Mouse (Mus musculus) 3T3-L1 (cell line): ENCODE results near the gene Arid1b.

ENCODE experiments used
- DNase-seq: peaks from one replicate; pipeline ENCODE4 v3.0.0-alpha.2; 2015; ENCODE audit warnings: low read depth, low spot score

Arid1b gene

GRCm38 (mm10) chr17:4993840-4994503, at the start of gene Arid1b:
Gene Arid1b (plus strand): TSS chr17:4994332.
- DNase-seq = peak; percentile 72

DNA sequence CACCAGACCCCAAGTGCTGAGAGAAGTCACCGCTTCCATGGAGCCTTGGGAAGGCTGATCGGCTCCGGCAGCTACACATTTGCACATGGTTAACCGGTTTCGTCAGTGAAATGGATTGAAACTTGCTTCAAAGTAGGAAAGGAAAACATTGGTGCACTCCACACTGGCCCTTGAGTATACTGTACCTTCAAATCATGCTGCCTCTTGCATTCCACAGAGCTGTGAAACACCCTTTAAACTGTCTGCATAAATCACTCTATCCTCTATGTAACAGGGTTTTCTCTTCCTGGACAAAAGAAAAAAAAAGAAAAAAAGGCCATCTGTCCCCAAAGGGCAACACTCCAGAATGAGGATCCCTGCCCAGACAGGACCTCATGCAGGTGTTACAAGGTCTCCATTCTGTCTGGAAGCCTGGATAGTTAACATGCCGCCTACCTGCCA, 48.8 kb upstream of the Arid1b start:
- no peak for DNase-seq

DNA sequence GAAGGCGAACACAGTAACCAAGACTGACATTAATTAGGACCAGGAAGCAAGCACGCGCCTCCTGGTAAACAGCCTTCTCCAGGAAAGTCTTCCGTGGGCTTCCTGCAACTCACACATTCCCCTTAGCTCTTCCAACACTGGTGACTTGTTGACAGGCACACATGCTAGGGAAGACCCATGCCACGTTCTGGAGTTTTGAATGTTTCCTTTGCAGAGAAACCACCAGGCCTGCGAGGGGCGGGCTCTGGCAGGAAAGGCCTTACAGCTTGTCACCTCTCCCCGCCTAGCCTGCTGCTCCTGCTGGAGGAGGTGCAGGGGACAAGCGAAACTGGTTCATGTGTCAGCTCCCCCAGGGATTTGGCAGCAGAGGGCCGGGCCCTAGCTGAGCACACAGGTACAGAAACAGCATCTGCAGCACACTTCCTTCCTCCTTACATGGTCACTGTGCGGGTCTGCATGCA, 48.2 kb upstream of the Arid1b start:
- DNase-seq = no peak

DNA sequence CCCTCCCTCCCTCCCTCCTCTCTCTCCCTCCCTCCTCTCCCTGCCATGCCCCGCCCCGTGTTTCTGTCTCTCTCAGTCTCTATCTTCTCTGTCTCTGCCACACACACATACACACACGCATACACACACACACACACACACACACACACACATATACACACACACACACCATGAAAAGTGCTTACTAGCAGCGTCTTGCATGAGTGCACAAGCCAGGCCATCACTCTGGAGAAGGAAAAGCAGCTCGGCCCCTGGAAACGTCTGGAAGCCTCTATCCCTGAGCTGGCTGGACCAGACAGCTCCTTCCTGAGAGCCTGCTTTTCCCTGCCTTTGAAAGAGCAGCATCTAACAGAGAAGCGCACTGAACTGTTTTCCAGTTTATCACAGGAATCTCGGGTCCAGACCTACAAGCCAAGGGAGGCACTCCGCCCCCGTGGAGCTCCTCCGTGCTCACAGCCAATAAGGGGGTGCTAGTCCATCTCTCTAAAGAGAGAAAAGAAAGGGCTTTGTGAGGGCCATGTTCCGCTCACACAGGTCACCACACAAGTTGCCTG, 47.6 kb upstream of the Arid1b start:
- no peak for DNase-seq

- DNase-seq = no peak
These were observed 47.1 kb upstream of the Arid1b start for GRCm38 (mm10) chr17:4947013-4947412.

DNA sequence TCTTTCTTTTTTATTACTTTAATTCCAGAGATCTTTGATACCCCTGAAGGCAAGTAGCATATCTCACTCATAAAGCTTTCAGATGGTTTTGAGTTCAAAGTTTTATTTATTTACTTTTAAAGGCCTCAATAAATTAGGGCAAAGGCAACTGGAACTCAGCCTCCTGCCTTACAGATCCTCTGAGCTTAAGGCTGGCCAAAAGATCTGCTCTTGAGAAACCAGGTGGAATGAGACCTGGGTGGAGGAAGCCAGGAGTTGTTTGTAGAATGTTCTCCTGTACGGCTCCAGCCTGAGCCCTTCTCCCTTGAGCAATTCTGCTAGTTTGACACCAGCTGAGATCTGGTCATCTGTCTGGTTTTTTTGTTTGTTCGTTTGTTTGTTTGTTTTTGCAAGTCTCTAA, 46.7 kb upstream of the Arid1b start:
- no peak for DNase-seq

DNA sequence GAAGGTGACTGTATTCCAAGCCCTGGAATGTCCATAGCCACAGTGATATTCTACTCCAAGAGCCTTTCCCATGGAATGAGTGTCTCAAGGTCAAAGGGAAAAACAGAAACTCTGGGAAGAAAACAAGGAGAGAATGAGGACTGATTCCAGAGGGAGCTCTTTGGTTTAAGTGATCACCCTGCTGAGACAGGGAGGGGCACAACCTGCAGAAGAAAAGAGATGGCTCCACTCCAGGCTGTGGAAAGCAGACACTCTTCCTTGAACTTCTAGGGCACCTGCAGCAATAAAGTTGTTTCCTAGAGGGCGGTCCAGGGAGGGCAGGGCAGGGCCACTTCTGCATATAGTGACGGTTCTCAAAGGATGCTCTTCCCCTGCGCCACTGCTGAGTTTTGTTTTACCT, 45.6 kb upstream of the Arid1b start:
- no peak for DNase-seq

- no peak for DNase-seq
These were observed 39.7 kb upstream of the Arid1b start for GRCm38 (mm10) chr17:4954431-4954830.

GRCm38 (mm10) chr17:4964192-4964877, 29.8 kb upstream of the Arid1b start:
- no peak for DNase-seq

DNA sequence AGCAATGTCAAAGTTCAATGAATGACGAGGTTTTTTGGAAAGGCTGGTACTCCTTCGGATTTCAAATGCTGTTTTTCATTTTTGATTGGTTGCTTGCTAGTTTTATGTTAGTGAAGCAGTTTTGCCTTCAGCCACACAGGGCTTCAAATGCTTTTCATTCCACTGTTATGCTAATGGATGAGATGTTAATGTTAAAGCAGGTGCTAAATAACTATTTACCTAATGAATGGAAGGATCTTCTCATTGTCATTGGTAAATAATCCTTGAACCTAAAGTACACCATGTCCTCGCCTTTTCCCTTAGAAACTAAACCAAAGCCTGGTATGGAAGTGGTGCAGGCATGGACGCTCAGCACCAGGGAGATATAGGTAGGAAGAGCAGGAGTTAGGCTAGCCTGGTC, 26.9 kb upstream of the Arid1b start:
- no peak for DNase-seq

DNA sequence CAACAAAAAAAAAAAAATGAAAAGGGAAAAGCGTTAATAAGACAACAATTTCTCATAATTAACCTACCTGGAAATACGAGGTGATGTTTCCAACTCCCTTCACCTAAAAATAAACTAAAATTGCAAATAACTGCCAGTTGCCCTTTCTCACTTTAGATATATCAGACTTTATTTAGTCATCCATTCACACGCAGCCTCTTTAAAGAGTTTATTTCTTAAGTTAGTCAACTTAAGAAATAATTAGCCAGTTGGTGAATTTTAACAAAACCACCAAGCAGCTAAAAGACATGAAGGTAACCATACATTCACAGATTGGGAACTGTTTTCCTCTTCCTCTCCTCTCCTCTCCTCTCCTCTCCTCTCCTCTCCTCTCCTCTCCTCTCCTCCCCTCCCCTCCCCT, 26.1 kb upstream of the Arid1b start:
- DNase-seq = no peak

DNA sequence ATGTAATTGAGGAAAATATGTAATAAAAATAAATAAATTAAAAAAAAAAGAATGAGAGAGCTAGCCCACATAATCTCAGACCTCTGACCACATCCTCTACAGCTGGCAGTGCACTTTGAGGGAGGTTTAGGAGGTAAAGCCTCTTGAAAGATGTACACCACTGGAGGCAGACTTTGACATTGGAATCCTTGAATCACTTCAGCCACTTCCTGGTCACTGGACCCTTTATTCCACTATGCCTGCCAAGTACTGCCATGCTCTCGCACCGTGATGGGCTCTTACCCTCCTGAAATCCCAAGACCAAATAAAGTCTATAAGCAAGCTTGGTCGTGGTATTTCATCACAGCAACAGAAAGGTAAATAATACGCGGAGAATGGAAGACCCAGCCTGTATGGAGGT, 25.3 kb upstream of the Arid1b start:
- no peak for DNase-seq

- DNase-seq = no peak
These were observed 21.9 kb upstream of the Arid1b start for GRCm38 (mm10) chr17:4972261-4972660.

GRCm38 (mm10) chr17:4974736-4975135, 19.4 kb upstream of the Arid1b start:
- peak; percentile 34 for DNase-seq

- DNase-seq = no peak
These were observed 14.0 kb upstream of the Arid1b start for GRCm38 (mm10) chr17:4980151-4980550.

DNA sequence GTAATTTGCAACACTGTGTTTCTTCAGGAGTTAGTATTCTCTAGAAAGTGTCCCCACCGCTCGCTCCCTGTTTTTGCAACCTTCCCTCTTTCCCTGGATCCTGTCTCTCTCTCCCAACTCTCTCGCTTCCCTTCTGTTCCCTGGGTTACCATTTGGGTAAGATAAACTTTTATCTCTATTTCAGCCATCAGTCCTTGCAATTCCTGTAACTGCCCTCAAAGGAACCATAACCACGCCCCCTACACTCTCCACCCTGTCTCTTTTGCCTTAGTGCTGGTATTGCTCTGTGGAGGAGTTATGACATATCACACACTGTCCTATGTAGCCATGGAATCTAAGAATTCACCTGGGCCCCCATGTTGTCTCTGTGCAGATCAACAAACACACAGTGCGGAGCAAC, 11.3 kb upstream of the Arid1b start:
- no peak for DNase-seq

GRCm38 (mm10) chr17:4984691-4985090, 9.4 kb upstream of the Arid1b start:
- no peak for DNase-seq

DNA sequence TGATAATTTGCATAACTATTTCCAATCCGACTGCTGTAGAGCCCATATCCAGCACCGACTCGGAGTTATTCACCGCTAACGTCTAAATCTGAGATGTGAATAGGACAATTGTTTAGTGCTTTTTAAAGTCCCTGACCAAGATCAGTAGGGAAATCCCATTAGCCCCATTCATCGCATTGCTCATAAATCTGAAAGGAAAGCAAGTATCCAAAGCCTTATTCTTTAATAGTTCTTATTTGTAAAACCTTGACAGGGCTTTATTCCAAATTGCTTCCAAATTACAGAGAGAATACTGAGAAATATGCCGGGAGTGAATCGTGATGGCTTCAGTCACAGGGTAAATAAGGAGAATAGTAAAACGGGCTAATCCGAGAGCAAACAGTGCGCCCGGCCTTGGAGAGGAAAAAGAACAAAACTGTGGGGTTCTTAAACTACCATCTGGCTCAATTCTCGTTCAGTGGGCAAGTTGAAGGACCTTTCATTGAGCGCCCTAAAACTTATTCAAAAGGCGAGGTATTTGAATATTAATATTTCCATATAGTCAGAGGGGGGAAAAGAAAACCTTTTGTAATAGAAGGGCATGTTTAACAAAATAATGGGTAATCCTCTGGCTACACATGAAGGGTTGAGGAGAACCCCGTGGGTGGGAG, 3.1 kb upstream of the Arid1b start:
- DNase-seq = no peak

GRCm38 (mm10) chr17:4991600-4991999, 2.5 kb upstream of the Arid1b start:
- no peak for DNase-seq

GRCm38 (mm10) chr17:4993497-4993839, 664 bp upstream of the Arid1b start:
- no peak for DNase-seq

DNA sequence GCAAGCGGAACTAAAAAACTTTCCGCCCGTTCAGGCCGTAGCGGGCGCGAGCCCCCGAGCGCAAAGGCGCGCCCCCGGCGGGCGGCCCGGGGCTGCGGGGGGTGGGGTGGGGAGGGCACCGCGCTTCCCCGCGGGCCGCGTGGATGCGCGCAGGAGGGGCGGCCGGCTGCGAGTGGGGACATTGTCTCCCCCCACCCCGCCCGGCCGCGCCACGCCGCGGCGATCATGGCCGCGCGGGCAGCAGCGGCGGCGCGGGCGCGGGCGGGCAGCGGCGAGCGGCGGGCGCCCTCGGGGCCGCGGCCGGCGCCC, 326 bp downstream of the Arid1b start:
- DNase-seq = no peak

- peak; percentile 56 for DNase-seq
These were observed 855 bp downstream of the Arid1b start for GRCm38 (mm10) chr17:4994813-4995560.
